Mouse (Mus musculus): Measurements from ENCODE around the gene Gm5926. TPM values are rescaled to one million over a fixed set of nuclear protein-coding genes. Genes with fewer than 3 reads are reported as not detected.

Gm5926 gene
- not detected for total RNA-seq (2023)

GRCm38 (mm10) chrX:32650416-32650815, at the start of gene Gm5926:
Gene Gm5926 (plus strand): TSS chrX:32650716.

Other genes starting within 250 kb of the Gm5926 start
- not detected for gene Btbd35f1, start 90.7 kb upstream of the Gm5926 start, total RNA-seq (2023)
- gene Btbd35f21, start 75.4 kb downstream of the Gm5926 start, total RNA-seq (2023) = not detected
- gene Btbd35f30, start 243.9 kb downstream of the Gm5926 start, total RNA-seq (2023) = not detected